ENCODE assay signal across 10 mouse cellular contexts in the genomic region with DNA sequence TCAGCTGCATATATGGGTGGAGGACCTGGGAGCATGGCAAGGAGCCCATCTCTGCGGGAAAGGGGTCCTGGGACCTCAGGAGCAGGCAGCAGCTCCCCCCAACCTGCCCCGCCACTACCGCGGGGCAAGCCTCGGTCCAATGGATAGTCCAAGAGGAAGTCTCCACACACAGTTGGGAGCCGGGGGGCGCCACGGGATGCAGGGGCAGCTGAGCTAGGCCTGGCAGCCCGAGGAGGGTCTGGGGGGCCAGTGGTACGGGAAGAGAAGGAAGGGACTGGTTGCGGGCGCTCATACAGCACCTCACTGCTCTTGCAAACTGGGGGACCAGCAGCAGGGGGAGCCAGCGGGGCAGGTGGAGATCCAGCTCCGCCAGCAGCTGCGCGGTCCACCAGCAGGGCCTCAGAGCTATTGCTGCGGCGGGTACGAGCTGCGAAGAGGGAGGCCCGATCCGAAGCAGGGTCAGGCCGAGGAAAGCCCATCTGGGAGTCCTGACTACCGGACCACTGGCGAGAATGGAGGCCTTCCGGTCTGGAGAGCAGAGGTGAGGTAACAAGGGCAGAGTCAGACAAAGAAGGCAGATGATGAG. TPM values are rescaled to one million over a fixed set of nuclear protein-coding genes. Genes with fewer than 3 reads are reported as not detected.
DNase-seq lines count a peak whose midpoint lies in the region; ATAC-seq lines count a peak whose summit lies in the region.
"Had no signal": no experiment of that assay in that cellular context is flagged by ENCODE, and none has a peak within 500 bp of the region (broad histone marks: within the 10 kb centered on the region; RNA-seq: fewer than 3 reads in every experiment).

No protein-coding gene starts in this region.

- no peak for ATAC-seq in neural tube, embryonic 15.5 days (ENCODE audit: low FRiP score)
- ATAC-seq in liver, embryonic 11.5 days (replicated peaks; ENCODE audit: low FRiP score) = peak; percentile 72
- ATAC-seq in neural tube, embryonic 11.5 days (ENCODE audit: insufficient read depth, low FRiP score, low TSS enrichment) = no peak

- H3K4me1 ChIP-seq in neural tube, embryonic 15.5 days = peaks cover 8% of the 10 kb centered on the region
- no peaks in the 10 kb centered on the region for H3K4me1 ChIP-seq in liver, embryonic 11.5 days (replicated peaks; ENCODE audit: control insufficient read depth, insufficient read depth, low read length)
- H3K4me1 ChIP-seq in neural tube, embryonic 11.5 days (ENCODE audit: control insufficient read depth, insufficient read depth, low read length) = no peaks in the 10 kb centered on the region
- H3K4me1 ChIP-seq: embryonic facial prominence, embryonic 12.5 days had no signal

- H3K36me3 ChIP-seq in neural tube, embryonic 15.5 days = peaks cover 8% of the 10 kb centered on the region; the same call in 1 of the 2 replicates
- no peaks in the 10 kb centered on the region for H3K36me3 ChIP-seq in liver, embryonic 11.5 days (ENCODE audit: control insufficient read depth, insufficient read depth, low read length)
- H3K36me3 ChIP-seq in neural tube, embryonic 11.5 days (ENCODE audit: control insufficient read depth, insufficient read depth, low read length) = no peaks in the 10 kb centered on the region

- no peaks in the 10 kb centered on the region for H3K9me3 ChIP-seq in neural tube, embryonic 15.5 days (replicated peaks)
- no peaks in the 10 kb centered on the region for H3K9me3 ChIP-seq in liver, embryonic 11.5 days (ENCODE audit: control insufficient read depth, low read length)
- no peaks in the 10 kb centered on the region for H3K9me3 ChIP-seq in neural tube, embryonic 11.5 days (ENCODE audit: control insufficient read depth, low read length)
- H3K9me3 ChIP-seq: embryonic facial prominence, embryonic 12.5 days; midbrain, embryonic 12.5 days had no signal

- H3K4me3 ChIP-seq in neural tube, embryonic 15.5 days (replicated peaks) = no peak overlapping the region
- H3K4me3 ChIP-seq in liver, embryonic 11.5 days (ENCODE audit: low read depth, low read length) = peak overlapping the region; percentile 27; the same call in 1 of the 2 replicates
- no peak overlapping the region for H3K4me3 ChIP-seq in neural tube, embryonic 11.5 days (ENCODE audit: low read depth, low read length)
- H3K4me3 ChIP-seq: embryonic facial prominence, embryonic 12.5 days; midbrain, embryonic 12.5 days had no signal

- 33% methylated on average over 26 of the region's 26 CpGs for WGBS in neural tube, embryonic 15.5 days
- 28% methylated on average over 26 of the region's 26 CpGs for WGBS in liver, embryonic 11.5 days
- WGBS in neural tube, embryonic 11.5 days = 30% methylated on average over 22 of the region's 26 CpGs

- no peak overlapping the region for H3K4me2 ChIP-seq in neural tube, embryonic 15.5 days
- H3K4me2 ChIP-seq in liver, embryonic 11.5 days = peak overlapping the region; percentile 49
- no peak overlapping the region for H3K4me2 ChIP-seq in neural tube, embryonic 11.5 days (ENCODE audit: low read depth)
- H3K4me2 ChIP-seq: embryonic facial prominence, embryonic 12.5 days; midbrain, embryonic 12.5 days had no signal

- H3K27me3 ChIP-seq in neural tube, embryonic 15.5 days (replicated peaks) = no peaks in the 10 kb centered on the region
- no peaks in the 10 kb centered on the region for H3K27me3 ChIP-seq in liver, embryonic 11.5 days (replicated peaks; ENCODE audit: control insufficient read depth, insufficient read depth, low read length)
- H3K27me3 ChIP-seq in neural tube, embryonic 11.5 days (ENCODE audit: control insufficient read depth, insufficient read depth, low read length) = no peaks in the 10 kb centered on the region
- H3K27me3 ChIP-seq: embryonic facial prominence, embryonic 12.5 days; midbrain, embryonic 12.5 days had no signal

- peak; percentile 57 for DNase-seq in neural tube, embryonic 10.5 days (ENCODE audit: extremely low spot score, low spot score)
- peak; percentile 63 for DNase-seq in c-Kit-positive CD71-positive TER-119-positive erythroid progenitor cells, embryonic 14.5 days (ENCODE audit: low spot score)
- DNase-seq in gastrocnemius, postnatal 4 days (ENCODE audit: low spot score in 2 of 2) = peak; percentile 43 to 66
- DNase-seq in kidney, adult 18-20 months = peak; percentile 73
- peak; percentile 63 for DNase-seq in liver, embryonic 11.5 days (ENCODE audit: low spot score)
- DNase-seq in neural tube, embryonic 11.5 days (ENCODE audit: low spot score) = peak; percentile 66
- DNase-seq in thymus, postnatal 4 days = peak; percentile 94

- no peak overlapping the region for H3K9ac ChIP-seq in neural tube, embryonic 15.5 days (replicated peaks)
- no peak overlapping the region for H3K9ac ChIP-seq in liver, embryonic 11.5 days (ENCODE audit: low read depth, low read length)
- no peak overlapping the region for H3K9ac ChIP-seq in neural tube, embryonic 11.5 days (ENCODE audit: low read length)
- H3K9ac ChIP-seq: embryonic facial prominence, embryonic 12.5 days; midbrain, embryonic 12.5 days had no signal

- H3K27ac ChIP-seq in neural tube, embryonic 15.5 days (replicated peaks) = no peak overlapping the region
- no peak overlapping the region for H3K27ac ChIP-seq in liver, embryonic 11.5 days (ENCODE audit: low read depth, low read length)
- H3K27ac ChIP-seq in neural tube, embryonic 11.5 days (ENCODE audit: low read depth, low read length) = no peak overlapping the region
- H3K27ac ChIP-seq: embryonic facial prominence, embryonic 12.5 days; midbrain, embryonic 12.5 days had no signal

RNA-seq across cellular contexts. Expression of a gene that starts 5.4 kb away (rescaled TPM):
- polyA plus RNA-seq in neural tube, embryonic 15.5 days (2015; fragmentation: Nextera tagmentation; extraction: Ambion mirVana) = 128 and 132 TPM in 2 replicates
- total RNA-seq in gastrocnemius, postnatal 4 days (2021) = 10 to 100 TPM; 18.5 to 18.7 TPM
- polyA plus RNA-seq in liver, embryonic 11.5 days (2014; fragmentation: Nextera tagmentation; extraction: Ambion mirVana) = 29.8 and 32.0 TPM in 2 replicates
- 102 and 104 TPM in 2 replicates for polyA plus RNA-seq in neural tube, embryonic 11.5 days (2014; fragmentation: Nextera tagmentation; extraction: Ambion mirVana)

RNA-seq across cellular contexts. Expression of a gene that starts 11.6 kb away (rescaled TPM):
- polyA plus RNA-seq in neural tube, embryonic 15.5 days (2015; fragmentation: Nextera tagmentation; extraction: Ambion mirVana) = 1.4 TPM in 1 of 2 replicates, not detected in the other
- not detected for total RNA-seq in gastrocnemius, postnatal 4 days (2021)
- not detected in 2 replicates for polyA plus RNA-seq in liver, embryonic 11.5 days (2014; fragmentation: Nextera tagmentation; extraction: Ambion mirVana)
- polyA plus RNA-seq in neural tube, embryonic 11.5 days (2014; fragmentation: Nextera tagmentation; extraction: Ambion mirVana) = not detected in 2 replicates
- polyA plus RNA-seq: embryonic facial prominence, embryonic 12.5 days; midbrain, embryonic 12.5 days had no signal

RNA-seq across cellular contexts. Expression of a gene that starts 17.0 kb away (rescaled TPM):
- polyA plus RNA-seq in neural tube, embryonic 15.5 days (2015; fragmentation: Nextera tagmentation; extraction: Ambion mirVana) = 50.8 and 56.3 TPM in 2 replicates
- 1 to 10 TPM; 2.7 to 4.0 TPM for total RNA-seq in gastrocnemius, postnatal 4 days (2021)
- 4.7 and 6.5 TPM in 2 replicates for polyA plus RNA-seq in liver, embryonic 11.5 days (2014; fragmentation: Nextera tagmentation; extraction: Ambion mirVana)
- 21.0 and 31.8 TPM in 2 replicates for polyA plus RNA-seq in neural tube, embryonic 11.5 days (2014; fragmentation: Nextera tagmentation; extraction: Ambion mirVana)

RNA-seq across cellular contexts. Expression of a gene that starts 19.5 kb away (rescaled TPM):
- polyA plus RNA-seq in neural tube, embryonic 15.5 days (2015; fragmentation: Nextera tagmentation; extraction: Ambion mirVana) = 34.6 and 34.9 TPM in 2 replicates
- total RNA-seq in gastrocnemius, postnatal 4 days (2021) = 10 to 100 TPM; 25.6 to 30.7 TPM
- polyA plus RNA-seq in liver, embryonic 11.5 days (2014; fragmentation: Nextera tagmentation; extraction: Ambion mirVana) = 13.7 and 15.2 TPM in 2 replicates
- polyA plus RNA-seq in neural tube, embryonic 11.5 days (2014; fragmentation: Nextera tagmentation; extraction: Ambion mirVana) = 17.8 and 18.3 TPM in 2 replicates

RNA-seq across cellular contexts. Expression of a gene that starts 28.7 kb away (rescaled TPM):
- polyA plus RNA-seq in neural tube, embryonic 15.5 days (2015; fragmentation: Nextera tagmentation; extraction: Ambion mirVana) = 24.7 and 25.2 TPM in 2 replicates
- 10 to 100 TPM; 16.9 to 19.4 TPM for total RNA-seq in gastrocnemius, postnatal 4 days (2021)
- polyA plus RNA-seq in liver, embryonic 11.5 days (2014; fragmentation: Nextera tagmentation; extraction: Ambion mirVana) = 15.9 and 16.0 TPM in 2 replicates
- polyA plus RNA-seq in neural tube, embryonic 11.5 days (2014; fragmentation: Nextera tagmentation; extraction: Ambion mirVana) = 21.6 and 25.9 TPM in 2 replicates
